Mouse (Mus musculus): ENCODE data around the gene Csnk1e.

Gene Csnk1e

DNA sequence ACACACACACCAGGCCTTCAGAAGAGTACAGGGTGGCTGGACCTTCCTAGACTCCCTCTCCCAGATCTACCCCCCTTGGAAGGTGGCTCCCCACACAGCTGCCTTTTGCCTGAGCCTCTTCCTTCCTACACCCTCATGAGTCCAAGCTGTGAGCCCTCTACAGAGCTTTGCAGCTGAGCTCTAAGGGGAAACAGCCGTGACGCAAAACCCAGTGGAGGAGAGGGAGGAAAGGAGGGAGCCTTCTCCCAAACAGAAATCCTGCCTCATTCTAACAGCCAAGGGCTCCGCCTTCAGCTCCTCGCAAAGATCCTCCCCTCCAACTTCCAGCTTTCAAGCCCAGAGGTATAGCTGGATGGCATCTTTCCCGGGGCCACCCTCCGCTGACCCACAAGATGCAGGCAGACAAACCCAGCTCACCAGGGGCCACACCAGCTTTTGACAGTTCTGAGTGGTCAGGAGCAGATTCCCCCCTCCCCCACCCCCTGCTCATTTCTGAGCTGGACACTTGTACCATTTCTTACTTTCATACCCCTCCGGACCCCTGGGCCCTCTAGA, 11.4 kb downstream of the Csnk1e start:
- DNase-seq (ENCODE audit: low spot score in 2 of 2) = no peak

DNA sequence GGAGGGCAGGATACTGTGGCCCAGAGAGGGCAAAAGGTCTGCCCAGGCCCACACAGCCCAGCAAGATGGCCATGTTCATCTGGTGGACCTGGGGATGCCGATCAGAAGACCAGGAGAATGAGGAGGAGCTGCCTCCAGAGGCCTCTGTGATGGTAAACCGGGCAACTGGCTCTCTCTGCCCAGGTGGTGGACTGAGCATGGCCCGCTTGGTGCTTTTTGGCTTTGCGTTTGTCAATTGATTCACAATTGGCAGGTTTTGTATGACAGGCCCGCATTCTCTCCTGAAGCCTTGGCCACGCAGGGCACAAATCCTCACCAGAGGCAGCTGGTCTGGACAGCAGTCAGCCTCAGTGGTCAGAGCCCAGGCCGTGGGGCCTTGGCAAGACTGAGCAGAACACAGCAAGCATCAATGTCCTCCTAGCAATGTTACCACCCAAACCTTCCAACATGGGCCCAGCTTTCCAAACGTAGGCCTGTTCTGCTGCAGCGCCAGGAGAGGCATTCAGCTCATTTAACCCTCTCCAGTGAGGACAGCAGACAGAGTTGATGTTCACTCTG, 12.3 kb downstream of the Csnk1e start:
- DNase-seq (ENCODE audit: low spot score in 2 of 2) = no peak

- no peak for DNase-seq (ENCODE audit: low spot score in 2 of 2)
Measured at GRCm38 (mm10) chr15:79442257-79442611, 13.1 kb downstream of the Csnk1e start.

- DNase-seq (ENCODE audit: low spot score in 2 of 2) = peak; percentile 68 to 83
Measured at GRCm38 (mm10) chr15:79441331-79442256, 13.8 kb downstream of the Csnk1e start.

- DNase-seq (ENCODE audit: low spot score in 2 of 2) = no peak
Measured at GRCm38 (mm10) chr15:79440651-79441330, 14.6 kb downstream of the Csnk1e start.

DNA sequence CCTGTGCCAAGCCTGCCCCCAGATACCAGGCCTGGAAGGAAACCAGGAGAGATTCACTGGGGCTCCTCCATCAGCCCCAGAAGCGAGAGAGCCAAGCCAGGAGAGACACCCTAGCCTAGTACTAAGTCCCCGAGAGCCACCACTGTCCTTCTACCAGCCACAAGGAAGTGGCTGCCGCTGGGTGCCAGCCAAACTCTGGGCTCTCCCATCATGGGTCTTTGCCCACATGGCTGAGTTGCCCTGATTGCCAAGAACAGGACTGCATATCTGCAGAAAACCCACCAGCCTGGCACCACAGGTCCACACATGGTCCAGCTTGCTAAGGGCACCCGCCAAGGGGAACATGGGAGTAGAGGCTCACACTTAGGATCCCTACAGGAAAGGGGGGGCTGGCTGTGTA, 15.1 kb downstream of the Csnk1e start:
- DNase-seq (ENCODE audit: low spot score in 2 of 2) = no peak

GRCm38 (mm10) chr15:79439386-79439785, 16.0 kb downstream of the Csnk1e start:
- no peak for DNase-seq (ENCODE audit: low spot score in 2 of 2)

- no peak for DNase-seq (ENCODE audit: low spot score in 2 of 2)
Measured at GRCm38 (mm10) chr15:79438816-79439215, 16.6 kb downstream of the Csnk1e start.

GRCm38 (mm10) chr15:79438209-79438810, 17.1 kb downstream of the Csnk1e start:
- no peak for DNase-seq (ENCODE audit: low spot score in 2 of 2)

DNA sequence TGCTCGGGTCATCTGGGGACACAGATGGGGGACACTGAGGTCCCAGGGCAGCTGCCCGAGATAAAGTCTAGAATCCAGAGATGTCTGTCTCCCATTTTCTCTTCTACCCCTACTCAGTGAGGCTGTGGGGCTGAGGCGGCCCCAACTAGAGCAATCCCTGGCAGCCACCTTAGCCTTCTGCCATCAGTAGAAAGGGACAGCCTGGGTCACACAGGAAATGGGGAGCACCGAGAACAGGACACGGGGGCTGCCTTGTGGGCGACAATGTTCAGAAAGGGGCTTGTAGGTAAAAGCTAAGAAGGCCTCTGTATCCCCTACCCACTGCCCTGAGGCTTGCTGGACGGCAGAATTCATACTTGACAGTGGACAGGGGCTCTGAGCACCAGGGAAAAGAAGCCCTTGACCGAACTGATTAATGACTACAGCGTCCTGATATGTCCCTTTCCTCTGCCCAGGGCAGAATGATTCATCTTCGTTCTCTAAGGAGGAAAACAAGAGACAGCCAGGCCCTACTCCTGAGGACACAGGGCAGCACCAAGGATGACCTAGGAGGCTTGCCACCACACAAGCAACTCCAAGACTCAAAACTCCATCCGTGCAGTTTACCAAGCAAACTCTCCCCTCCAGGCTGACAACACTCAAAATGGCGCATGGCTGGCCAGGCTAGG, 17.7 kb downstream of the Csnk1e start:
- no peak for DNase-seq (ENCODE audit: low spot score in 2 of 2)

GRCm38 (mm10) chr15:79436481-79436921, 18.9 kb downstream of the Csnk1e start:
- no peak for DNase-seq (ENCODE audit: low spot score in 2 of 2)

DNA sequence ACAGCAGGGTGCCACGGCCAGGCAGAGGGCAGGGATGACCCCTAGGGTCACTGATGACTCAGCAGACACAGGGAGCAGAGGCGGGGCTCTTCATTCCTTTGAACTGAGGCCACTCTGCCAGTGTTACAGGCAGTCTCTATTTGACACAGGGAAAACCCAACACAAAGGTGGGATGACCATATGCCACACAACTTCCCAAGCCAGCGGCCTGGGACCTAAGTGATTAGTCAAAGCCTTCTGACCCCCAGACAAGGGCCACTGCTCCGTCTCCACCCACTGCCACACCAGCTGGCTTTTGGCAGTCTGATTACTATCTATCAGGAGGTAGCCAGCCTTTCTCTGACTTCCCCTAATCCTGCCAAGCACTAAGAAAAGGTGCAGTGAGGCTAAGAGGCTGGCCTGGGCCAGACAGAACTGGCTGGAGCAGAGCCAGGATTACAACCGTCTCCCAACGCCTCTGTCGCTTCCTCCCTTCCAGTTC, 20.1 kb downstream of the Csnk1e start:
- no peak for DNase-seq (ENCODE audit: low spot score in 2 of 2)

DNA sequence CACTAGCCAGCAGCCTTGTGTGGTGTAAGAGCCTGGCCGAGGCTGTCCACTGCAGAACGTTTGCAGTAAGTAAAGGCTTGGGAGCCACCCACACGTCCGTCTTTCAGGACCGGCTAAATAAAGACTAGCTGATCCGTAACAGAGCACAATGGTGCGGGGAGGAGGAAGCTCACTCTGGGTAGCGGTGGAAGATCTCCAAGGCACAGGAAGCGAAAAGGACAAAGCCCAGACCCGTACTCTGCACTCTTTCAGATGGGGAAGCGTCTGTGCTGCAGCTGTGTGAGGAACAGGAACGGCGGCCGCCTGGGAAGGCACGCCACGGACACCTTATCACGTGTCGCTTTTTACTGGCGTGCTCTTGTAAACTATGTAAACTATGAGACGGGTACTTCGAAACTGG, 22.5 kb downstream of the Csnk1e start:
- no peak for DNase-seq (ENCODE audit: low spot score in 2 of 2)

DNA sequence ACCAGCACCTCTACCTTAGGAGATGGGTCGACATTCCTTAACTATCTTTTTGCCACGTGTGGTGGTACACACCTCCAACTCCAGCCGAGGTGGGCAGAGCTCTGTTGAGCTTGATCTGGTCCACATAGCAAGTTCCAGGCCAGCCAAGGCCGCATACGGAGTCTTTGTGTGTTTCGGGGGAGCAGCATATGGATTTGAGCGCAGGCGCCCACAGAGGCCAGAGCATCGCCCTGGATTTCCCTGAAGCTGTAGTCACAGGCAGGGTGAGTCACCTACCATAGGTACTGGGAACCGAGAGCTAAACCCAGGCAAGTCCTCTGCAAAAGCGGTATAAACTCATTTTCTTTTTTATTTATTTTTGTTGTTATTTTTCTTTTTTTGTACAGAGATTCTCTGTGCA, 23.0 kb downstream of the Csnk1e start:
- DNase-seq (ENCODE audit: low spot score in 2 of 2) = no peak

- no peak for DNase-seq (ENCODE audit: low spot score in 2 of 2)
Measured at GRCm38 (mm10) chr15:79431925-79432324, 23.4 kb downstream of the Csnk1e start.

DNA sequence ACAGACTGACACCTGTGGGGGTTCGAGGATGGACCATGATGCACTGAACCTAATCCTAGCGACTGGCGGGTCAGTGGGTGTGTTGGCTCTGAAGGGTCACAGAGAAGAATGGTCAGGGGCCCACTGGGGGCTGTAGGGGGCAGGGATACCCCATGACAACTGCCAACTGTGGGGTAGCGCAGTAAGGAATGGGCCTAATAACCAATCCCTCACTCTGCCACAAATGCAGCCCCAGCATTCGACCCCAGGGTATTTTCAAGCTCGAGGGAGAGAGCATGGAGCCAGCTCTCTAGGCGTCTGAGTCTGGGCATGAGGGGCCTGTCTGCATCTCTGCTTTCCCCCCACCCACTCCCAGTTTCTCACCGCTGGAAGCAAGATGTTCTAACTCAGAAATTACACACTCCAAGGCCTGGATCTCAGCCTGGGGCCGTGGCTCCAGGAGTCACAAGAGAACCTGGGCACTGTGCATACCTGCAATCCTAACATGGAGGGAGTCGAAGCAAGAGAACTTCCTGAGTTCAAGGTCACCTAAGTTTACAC, 24.8 kb downstream of the Csnk1e start:
- no peak for DNase-seq (ENCODE audit: low spot score in 2 of 2)

DNA sequence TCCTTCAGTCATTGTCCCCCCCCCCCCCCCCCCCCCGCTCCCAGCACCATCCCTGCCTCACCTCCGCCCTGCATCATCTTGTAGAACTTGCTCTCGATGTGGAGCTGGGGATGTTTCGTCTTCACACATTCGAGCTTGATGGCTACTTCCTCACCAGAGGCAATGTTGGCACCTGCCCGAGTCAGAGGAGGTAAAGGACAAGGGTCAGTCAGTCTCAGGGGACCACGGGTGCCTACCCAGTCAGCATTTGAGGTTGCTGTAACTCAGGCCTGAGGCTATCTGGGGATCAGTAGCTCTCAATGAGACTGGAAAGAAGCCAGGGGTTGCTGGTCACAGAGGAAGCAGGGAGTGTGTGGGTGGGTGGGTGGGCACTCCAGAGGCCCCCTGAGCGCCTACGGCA, 25.4 kb downstream of the Csnk1e start:
- DNase-seq (ENCODE audit: low spot score in 2 of 2) = no peak

- DNase-seq (ENCODE audit: low spot score in 2 of 2) = no peak
Measured at GRCm38 (mm10) chr15:79429527-79429926, 25.8 kb downstream of the Csnk1e start.

DNA sequence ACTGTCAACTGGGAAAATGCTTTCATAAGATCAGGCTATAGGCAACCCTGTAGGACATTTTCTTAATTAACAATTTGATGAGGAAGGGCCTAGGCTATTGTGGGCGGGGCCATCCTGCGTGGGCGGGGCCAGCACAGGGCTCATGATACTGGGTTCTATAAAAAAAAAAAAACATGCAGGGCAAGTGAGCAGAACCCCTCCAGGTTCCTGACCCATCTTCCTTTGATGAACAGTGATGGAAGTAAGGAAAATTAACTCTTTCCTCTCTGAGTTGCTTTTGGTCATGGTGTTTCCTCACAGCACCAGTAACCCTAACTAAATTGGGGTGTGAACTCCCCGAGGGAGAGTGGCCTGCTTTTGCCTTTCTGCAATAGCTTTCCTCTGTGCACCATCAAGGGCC, 26.8 kb downstream of the Csnk1e start:
- no peak for DNase-seq (ENCODE audit: low spot score in 2 of 2)

GRCm38 (mm10) chr15:79427516-79427915, 27.9 kb downstream of the Csnk1e start:
- DNase-seq (ENCODE audit: low spot score in 2 of 2) = no peak

DNA sequence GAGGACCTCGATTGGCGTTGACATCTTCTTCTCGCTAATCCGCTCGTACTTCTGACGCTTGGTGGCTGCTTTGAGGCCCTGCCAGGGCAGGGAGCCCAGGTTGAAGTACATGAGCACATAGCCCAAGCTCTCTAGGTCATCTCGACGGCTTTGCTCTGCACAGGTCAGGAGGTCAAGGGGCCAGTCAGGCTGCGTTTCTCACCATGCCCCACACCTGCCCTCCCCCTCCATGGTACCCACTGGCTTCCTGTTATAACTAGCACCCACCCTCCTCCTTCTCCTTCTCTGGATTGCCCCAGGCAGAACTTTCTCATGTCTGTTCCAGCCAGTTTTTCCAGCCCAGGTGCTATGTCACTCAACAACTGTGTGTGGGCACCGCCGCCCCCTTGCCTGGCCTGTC, 29.9 kb downstream of the Csnk1e start:
- no peak for DNase-seq (ENCODE audit: low spot score in 2 of 2)

Measured in thymus, postnatal 10 days (tissue).